Mouse (Mus musculus) limb, embryonic 15.5 days (tissue): ENCODE measurements around the gene Gpn2. TPM values are rescaled to one million over a fixed set of nuclear protein-coding genes. Genes with fewer than 3 reads are reported as not detected.

Experiments
- ATAC-seq: fragments of 200-750 bp; cut with Nextera tagmentation; 2 replicates; pipeline ENCODE4 v1.8.0; 2017; ENCODE audit warnings: low read depth, moderate TSS enrichment; ENCODE audit not compliant: insufficient number of reproducible peaks, low FRiP score, low TSS enrichment
- H3K27ac ChIP-seq: fragments of 300-500 bp; sonication (generic); 2 replicates; pipeline ENCODE4 v1.5.1; 2015; ENCODE audit warnings: moderate library complexity, mild to moderate bottlenecking, inconsistent platforms
- H3K27me3 ChIP-seq: fragments of 300-500 bp; sonication (generic); 2 replicates; pipeline ENCODE4 v1.6.1; 2015; ENCODE audit warnings: inconsistent platforms
- H3K36me3 ChIP-seq: fragments of 300-500 bp; sonication (generic); 2 replicates; pipeline ENCODE4 v1.6.1; 2015; ENCODE audit warnings: inconsistent platforms
- H3K4me1 ChIP-seq: fragments of 300-500 bp; sonication (generic); 2 replicates; pipeline ENCODE4 v1.6.1; 2015; ENCODE audit warnings: inconsistent platforms
- H3K4me2 ChIP-seq: fragments of 300-500 bp; sonication (generic); 2 replicates; pipeline ENCODE4 v1.6.1; 2015; ENCODE audit warnings: mild to moderate bottlenecking, inconsistent platforms
- H3K4me3 ChIP-seq: fragments of 300-500 bp; sonication (generic); 2 replicates; pipeline ENCODE4 v1.5.1; 2015; ENCODE audit warnings: mild to moderate bottlenecking, inconsistent platforms
- H3K9ac ChIP-seq: fragments of 300-500 bp; sonication (generic); 2 replicates; pipeline ENCODE4 v1.6.1; 2015; ENCODE audit warnings: inconsistent platforms
- H3K9me3 ChIP-seq: fragments of 300-500 bp; sonication (generic); 2 replicates; pipeline ENCODE4 v1.6.1; 2016; ENCODE audit warnings: inconsistent platforms
- WGBS: fragments of 180-500 bp; shearing (Covaris S2); methylation state at CpG from one replicate; pipeline ENCODE4 v1.1.7; 2015; 5-methylcytosine and 5-hydroxymethylcytosine counted together
- polyA plus RNA-seq: library from polyadenylated mRNA; unstranded; fragments of >200 nt; fragmentation: Nextera tagmentation; extraction: Ambion mirVana; gene quantifications from 2 replicates; pipeline ENCODE4 v1.2.1, GENCODE M21; 2015

Gpn2 gene
- polyA plus RNA-seq, 1 experiment from 2014 or later = 17.2 TPM

DNA sequence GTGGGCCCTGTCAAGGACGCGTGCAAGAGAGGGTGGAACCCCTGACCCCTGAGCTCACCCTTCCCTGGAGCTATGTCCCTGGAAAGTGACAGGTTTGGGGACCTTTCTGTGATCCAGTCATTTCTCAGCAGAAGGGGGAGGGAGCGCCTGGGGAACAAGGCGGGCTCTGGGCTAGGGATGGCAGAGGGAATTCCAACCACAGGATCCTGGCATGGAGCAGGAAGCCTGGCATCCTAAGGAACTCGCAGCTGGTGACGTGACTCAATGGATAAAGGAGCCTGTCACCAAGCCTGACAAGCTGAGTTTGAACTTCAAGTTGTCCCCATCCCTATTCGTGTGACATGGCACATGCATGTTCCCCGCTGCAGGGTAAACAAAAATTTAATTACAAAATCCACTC lies 28.9 kb downstream of the Gpn2 start:
- H3K36me3 ChIP-seq = peaks cover 70% of the 10 kb centered on the region
- ATAC-seq = no peak
- H3K27ac ChIP-seq = no peak overlapping the region
- 91% methylated on average over 8 of the region's 8 CpGs for WGBS
- H3K4me3 ChIP-seq = no peak overlapping the region
- 0 out of 2 replicates have a peak, but pooled peaks cover 2% of the 10 kb centered on the region for H3K4me1 ChIP-seq
- H3K27me3 ChIP-seq = no peaks in the 10 kb centered on the region
- H3K4me2 ChIP-seq = no peak overlapping the region
- peaks cover 4% of the 10 kb centered on the region; the same call in 1 of the 2 replicates for H3K9me3 ChIP-seq
- H3K9ac ChIP-seq = no peak overlapping the region

DNA sequence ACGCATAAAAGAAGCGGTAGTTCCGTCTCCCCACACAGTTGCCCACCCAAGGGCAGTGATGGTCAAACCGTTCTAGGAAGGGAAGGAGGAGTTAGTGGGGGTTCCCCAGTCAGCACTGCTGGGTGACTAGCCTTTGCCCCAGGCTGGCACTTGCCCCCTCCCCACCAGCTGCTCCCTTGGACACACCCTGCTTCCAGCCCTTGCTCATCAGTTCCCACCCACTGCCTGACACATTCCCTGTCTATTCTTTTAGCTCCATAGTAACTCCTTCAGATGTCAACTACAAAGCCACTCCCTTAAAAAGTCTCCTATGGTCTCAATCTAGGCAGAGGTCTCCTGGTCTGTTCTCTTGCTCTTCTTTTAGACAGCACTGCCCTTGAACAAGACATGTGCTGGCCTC lies 29.7 kb downstream of the Gpn2 start:
- no peak overlapping the region for H3K4me3 ChIP-seq
- no peaks in the 10 kb centered on the region for H3K27me3 ChIP-seq
- peaks cover 4% of the 10 kb centered on the region; the same call in 1 of the 2 replicates for H3K9me3 ChIP-seq
- 0 out of 2 replicates have a peak, but pooled peaks cover 2% of the 10 kb centered on the region for H3K4me1 ChIP-seq
- H3K27ac ChIP-seq = peak overlapping the region; percentile 47; the same call in 1 of the 2 replicates
- H3K36me3 ChIP-seq = peaks cover 62% of the 10 kb centered on the region
- ATAC-seq = no peak
- no peak overlapping the region for H3K9ac ChIP-seq
- WGBS = 80% methylated on average over 4 of the region's 4 CpGs
- H3K4me2 ChIP-seq = no peak overlapping the region

DNA sequence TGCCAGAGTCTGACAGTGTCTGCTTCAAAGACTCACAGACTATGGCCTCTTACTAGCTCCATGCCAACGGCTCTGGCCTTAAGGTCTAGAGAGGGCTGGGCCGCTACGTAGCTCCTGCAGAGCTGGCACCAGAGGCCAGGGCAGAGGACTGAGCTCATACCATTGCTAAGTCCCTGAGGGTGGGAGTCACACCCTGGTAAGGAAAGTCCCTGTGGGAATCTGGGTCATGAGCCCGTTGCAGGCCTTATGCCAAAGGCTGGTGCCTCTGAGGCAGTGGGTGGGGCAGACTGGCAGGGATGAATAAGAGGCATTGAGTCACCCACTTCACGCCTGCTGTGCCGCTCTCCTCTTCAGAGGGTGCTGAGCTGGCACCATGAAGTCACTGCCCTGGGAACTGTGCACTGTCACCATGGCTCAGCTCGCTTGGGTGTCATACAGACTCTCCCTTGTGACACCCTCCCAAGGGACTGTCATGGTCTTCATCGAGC lies 30.2 kb downstream of the Gpn2 start:
- Histone ChIP-seq H3K4me3 (no peak overlapping the region), H3K27me3 (no peaks in the 10 kb centered on the region), H3K4me2 (no peak overlapping the region), H3K9ac (no peak overlapping the region), H3K27ac (peak overlapping the region; percentile 47; the same call in 1 of the 2 replicates), H3K36me3 (peaks cover 60% of the 10 kb centered on the region), H3K9me3 (peaks cover 4% of the 10 kb centered on the region; the same call in 1 of the 2 replicates), H3K4me1 (0 out of 2 replicates have a peak, but pooled peaks cover 2% of the 10 kb centered on the region)
- 80% methylated on average over 8 of the region's 8 CpGs for WGBS
- no peak for ATAC-seq

DNA sequence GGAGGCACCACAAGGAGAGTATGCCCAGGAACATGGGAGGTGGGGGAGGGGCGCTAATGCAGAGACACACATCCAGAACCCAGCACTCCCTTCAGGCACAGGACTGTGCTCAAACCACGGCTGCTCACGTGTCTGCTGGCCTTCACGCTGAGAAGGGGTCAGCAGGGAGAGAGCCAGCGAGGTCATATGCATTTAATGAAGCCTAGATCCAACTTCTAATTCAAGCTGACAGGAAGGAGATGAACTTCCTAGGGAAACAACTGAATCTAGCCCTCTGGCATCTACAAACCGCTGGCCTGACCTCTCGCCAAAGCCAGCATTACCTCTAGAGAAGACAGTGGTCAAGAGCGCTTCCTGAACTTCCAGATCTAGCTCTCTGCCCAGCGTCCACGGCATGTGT lies 31.3 kb downstream of the Gpn2 start:
- Histone ChIP-seq H3K9me3 (peaks cover 4% of the 10 kb centered on the region; the same call in 1 of the 2 replicates), H3K27me3 (no peaks in the 10 kb centered on the region), H3K4me1 (0 out of 2 replicates have a peak, but pooled peaks cover 2% of the 10 kb centered on the region), H3K4me2 (no peak overlapping the region), H3K36me3 (peaks cover 66% of the 10 kb centered on the region), H3K4me3 (no peak overlapping the region), H3K27ac (no peak overlapping the region), H3K9ac (no peak overlapping the region)
- no peak for ATAC-seq
- WGBS = 87% methylated on average over 10 of the region's 10 CpGs

DNA sequence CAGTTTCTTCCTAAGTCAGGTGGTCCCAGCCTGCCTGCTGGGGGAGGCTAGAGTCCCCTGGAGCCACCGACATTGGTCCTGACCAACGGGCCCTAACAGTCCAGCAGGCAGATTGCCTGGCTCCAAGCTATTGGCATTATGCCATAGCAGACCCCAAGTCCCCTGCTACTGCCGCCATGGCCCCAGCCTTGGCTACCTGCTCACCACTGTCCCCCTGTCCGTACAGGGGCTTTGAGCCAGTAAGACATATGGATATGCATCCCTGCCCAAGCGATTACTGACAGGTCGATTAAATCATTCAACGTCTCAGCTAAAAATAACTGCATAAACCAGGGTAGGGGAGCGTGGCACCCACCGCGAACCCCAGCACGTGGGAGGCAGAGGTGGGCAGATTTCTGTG lies 33.8 kb downstream of the Gpn2 start:
- no peaks in the 10 kb centered on the region for H3K9me3 ChIP-seq
- H3K4me2 ChIP-seq = no peak overlapping the region
- H3K4me3 ChIP-seq = no peak overlapping the region
- ATAC-seq = no peak
- 0 out of 2 replicates have a peak, but pooled peaks cover 2% of the 10 kb centered on the region for H3K4me1 ChIP-seq
- no peak overlapping the region for H3K9ac ChIP-seq
- H3K27me3 ChIP-seq = no peaks in the 10 kb centered on the region
- WGBS = 91% methylated on average over 11 of the region's 11 CpGs
- peaks cover 61% of the 10 kb centered on the region for H3K36me3 ChIP-seq
- H3K27ac ChIP-seq = no peak overlapping the region

DNA sequence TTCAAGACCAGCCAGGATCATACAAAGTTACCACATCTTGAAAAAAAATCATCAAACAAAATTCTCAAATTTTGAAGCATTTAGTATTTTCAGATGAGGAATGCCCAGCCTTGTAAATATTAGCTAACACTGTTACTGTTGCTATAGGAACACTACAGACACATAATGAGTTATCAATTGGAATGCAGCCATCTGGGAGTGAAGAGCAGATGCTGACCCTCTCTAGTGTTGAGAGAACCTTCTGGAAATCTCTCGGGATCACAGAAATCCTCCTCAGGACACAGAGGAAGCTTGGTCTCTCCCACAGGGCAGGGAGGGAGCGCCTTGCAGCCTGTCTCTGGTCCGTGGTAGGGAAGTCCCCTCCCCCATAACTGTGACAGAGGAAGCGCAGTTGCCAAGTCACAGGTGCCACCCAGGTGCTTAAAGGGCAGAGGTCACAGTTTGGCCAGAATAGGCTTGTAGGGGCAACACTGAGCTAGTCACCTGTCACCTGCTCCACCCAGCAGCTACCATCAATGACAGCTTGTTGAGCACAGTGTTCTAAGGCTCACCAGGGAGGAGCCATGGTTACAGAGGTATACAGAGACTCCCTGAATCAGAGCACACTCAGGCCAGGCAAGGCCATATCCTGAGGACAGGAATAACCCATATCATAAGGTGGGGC lies 35.4 kb downstream of the Gpn2 start:
- Histone ChIP-seq H3K36me3 (peaks cover 53% of the 10 kb centered on the region), H3K27ac (no peak overlapping the region), H3K9ac (no peak overlapping the region), H3K27me3 (no peaks in the 10 kb centered on the region), H3K4me2 (no peak overlapping the region), H3K4me3 (no peak overlapping the region), H3K9me3 (no peaks in the 10 kb centered on the region), H3K4me1 (no peaks in the 10 kb centered on the region)
- ATAC-seq = no peak
- WGBS = 69% methylated on average over 4 of the region's 4 CpGs

DNA sequence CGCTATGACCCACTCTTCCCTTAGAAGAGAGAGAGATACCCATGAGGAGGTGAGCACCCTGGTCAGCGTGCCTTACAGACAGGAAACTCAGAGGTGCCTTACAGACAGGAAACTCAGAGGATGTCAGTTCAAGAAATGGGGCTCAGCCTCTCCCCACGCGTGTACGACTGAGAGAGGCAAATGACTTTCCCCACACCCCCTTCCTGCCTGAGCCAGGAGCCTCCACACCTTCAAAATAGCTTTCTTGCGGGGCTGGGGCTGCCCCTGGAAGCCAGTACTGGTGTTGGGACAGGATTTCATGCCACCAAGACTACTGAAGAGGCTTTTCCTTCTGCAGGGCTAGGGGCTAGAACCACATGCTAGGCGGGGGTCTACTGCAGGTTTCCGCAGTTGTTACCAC lies 36.5 kb downstream of the Gpn2 start:
- 81% methylated on average over 8 of the region's 8 CpGs for WGBS
- no peak overlapping the region for H3K4me2 ChIP-seq

DNA sequence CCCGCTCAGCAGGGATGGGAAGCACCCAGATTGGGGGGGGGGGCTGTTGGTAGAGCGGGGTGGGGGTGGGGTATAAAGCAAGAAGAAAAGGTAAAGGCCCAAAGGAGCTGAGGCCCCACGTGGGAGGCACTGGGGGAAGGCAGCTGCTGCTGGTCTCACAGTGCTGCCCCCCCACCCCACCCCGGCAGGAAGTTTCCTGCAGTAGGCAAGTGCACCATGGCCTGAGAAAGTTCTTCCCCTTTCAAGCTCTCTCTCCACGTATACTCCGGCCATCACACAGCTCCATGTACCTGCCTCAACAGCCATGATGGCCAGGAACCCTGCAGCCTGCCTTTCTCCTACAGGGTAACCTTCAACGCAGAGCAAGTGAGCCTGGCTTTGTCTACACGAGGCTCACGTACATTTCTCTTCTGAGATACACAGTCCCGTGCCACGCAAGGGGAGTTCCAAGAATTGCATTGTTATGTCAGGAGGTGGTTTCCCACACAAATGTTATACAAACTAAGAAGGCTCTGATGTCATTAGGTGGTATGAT lies 38.1 kb downstream of the Gpn2 start:
- H3K36me3 ChIP-seq = peaks cover 58% of the 10 kb centered on the region
- no peaks in the 10 kb centered on the region for H3K27me3 ChIP-seq
- WGBS = 80% methylated on average over 11 of the region's 11 CpGs
- H3K27ac ChIP-seq = no peak overlapping the region
- H3K9me3 ChIP-seq = no peaks in the 10 kb centered on the region
- H3K4me2 ChIP-seq = no peak overlapping the region
- no peaks in the 10 kb centered on the region for H3K4me1 ChIP-seq
- no peak overlapping the region for H3K4me3 ChIP-seq
- no peak overlapping the region for H3K9ac ChIP-seq
- no peak for ATAC-seq

More for the DNA sequence above, 36.5 kb downstream of the Gpn2 start:
- no peak overlapping the region for H3K27ac ChIP-seq
- H3K4me1 ChIP-seq = no peaks in the 10 kb centered on the region
- H3K9me3 ChIP-seq = no peaks in the 10 kb centered on the region
- no peak for ATAC-seq
- no peak overlapping the region for H3K4me3 ChIP-seq
- H3K27me3 ChIP-seq = no peaks in the 10 kb centered on the region
- no peak overlapping the region for H3K9ac ChIP-seq
- H3K36me3 ChIP-seq = peaks cover 52% of the 10 kb centered on the region

DNA sequence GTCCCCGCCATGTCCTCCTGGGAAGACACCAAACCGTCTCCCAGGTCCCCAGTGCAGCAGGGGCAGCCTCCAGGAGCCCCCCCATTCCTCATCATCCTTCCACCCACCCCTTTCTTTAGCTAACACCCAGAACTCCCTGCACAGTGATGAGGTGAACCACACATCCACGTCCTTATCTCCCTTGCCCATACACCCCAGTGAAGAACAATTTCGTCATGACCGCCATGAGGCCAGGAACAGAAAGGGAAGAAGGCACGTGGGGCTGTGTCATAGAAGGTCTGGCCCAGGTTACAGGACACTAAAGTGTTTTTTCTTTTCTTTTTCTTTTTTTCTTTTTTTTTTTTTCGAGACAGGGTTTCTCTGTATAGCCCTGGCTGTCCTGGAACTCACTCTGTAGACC lies 40.7 kb downstream of the Gpn2 start:
- no peak overlapping the region for H3K27ac ChIP-seq

DNA sequence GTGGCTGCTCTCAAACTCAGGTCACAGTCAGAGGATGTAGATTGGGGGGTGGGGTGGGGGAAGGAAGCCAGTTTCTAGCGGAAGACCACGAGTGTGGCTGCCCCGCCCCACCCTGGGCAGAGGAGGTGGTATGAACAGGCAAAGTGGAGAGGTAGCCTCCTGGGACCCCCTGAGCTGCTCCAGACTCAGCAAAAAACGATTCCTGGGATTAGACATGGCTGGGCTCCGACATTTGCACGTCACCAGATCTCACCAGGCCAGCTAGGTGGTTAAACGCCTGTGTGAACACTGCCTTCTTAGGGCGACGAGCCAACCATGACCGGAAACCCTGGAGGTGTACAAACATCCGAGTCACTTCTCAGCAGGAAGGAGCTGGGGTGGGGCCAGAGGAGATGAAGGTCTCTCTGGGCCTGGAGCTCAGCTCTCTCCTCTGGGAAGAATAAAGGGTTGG lies 41.5 kb downstream of the Gpn2 start:
- no peak overlapping the region for H3K9ac ChIP-seq
- ATAC-seq = no peak
- H3K9me3 ChIP-seq = no peaks in the 10 kb centered on the region
- 65% methylated on average over 11 of the region's 11 CpGs for WGBS
- H3K4me2 ChIP-seq = no peak overlapping the region
- H3K27me3 ChIP-seq = no peaks in the 10 kb centered on the region
- H3K4me3 ChIP-seq = no peak overlapping the region
- peak overlapping the region; percentile 23; the same call in 1 of the 2 replicates for H3K27ac ChIP-seq
- H3K4me1 ChIP-seq = peaks cover 5% of the 10 kb centered on the region; the same call in 1 of the 2 replicates
- H3K36me3 ChIP-seq = peaks cover 46% of the 10 kb centered on the region

More for the DNA sequence above, 40.7 kb downstream of the Gpn2 start:
- ATAC-seq = no peak
- Histone ChIP-seq H3K4me2 (no peak overlapping the region), H3K27me3 (no peaks in the 10 kb centered on the region), H3K36me3 (peaks cover 52% of the 10 kb centered on the region), H3K4me3 (no peak overlapping the region), H3K9me3 (no peaks in the 10 kb centered on the region), H3K9ac (no peak overlapping the region), H3K4me1 (no peaks in the 10 kb centered on the region)
- 87% methylated on average over 7 of the region's 7 CpGs for WGBS

DNA sequence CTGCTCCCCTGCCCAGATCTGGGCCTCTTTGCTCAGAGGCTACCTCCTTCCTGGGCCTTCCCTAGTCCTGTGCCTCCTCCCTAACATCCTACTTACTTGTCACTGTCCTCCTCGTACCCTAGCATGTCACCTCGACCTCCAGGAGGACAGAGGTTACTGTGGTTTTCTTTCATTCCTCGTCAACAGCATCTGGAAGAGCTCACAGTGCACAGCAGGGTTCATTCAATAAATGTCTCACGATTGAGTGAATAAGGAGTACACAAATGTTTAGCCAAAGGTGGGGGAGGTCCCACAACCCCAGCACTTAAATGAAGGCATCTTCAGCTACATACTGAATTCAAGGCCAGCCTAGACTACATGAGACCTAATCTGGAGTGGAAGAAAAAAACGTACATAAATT lies 42.1 kb downstream of the Gpn2 start:
- no peaks in the 10 kb centered on the region for H3K9me3 ChIP-seq
- no peak for ATAC-seq
- no peak overlapping the region for H3K4me2 ChIP-seq
- no peaks in the 10 kb centered on the region for H3K27me3 ChIP-seq
- H3K36me3 ChIP-seq = peaks cover 40% of the 10 kb centered on the region
- H3K9ac ChIP-seq = no peak overlapping the region
- peak overlapping the region; percentile 23; the same call in 1 of the 2 replicates for H3K27ac ChIP-seq
- WGBS = 51% methylated on average over 5 of the region's 5 CpGs
- H3K4me1 ChIP-seq = peaks cover 11% of the 10 kb centered on the region
- H3K4me3 ChIP-seq = no peak overlapping the region

DNA sequence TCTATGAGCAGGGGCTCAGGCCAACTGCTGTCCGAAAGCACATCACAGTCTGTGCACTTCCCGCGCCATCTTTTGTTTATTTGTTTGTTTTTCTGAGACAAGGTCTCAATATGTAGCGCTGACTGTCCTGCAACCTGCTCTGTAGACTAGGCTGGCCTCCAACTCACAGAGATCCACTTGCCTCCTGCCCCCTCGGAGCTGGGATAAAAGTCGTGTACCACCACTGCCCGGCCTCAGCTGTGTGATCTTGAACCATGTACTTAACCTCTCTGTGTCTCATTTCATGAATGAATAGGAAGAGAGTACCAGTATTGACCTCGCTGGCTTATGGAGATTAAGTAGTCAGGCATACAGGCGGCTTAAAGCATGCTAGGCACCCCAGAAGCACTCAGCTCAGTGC lies 42.5 kb downstream of the Gpn2 start:
- no peak overlapping the region for H3K27ac ChIP-seq

More for the DNA sequence above, 42.5 kb downstream of the Gpn2 start:
- peaks cover 37% of the 10 kb centered on the region for H3K36me3 ChIP-seq
- ATAC-seq = no peak
- no peak overlapping the region for H3K4me3 ChIP-seq
- 90% methylated on average over 9 of the region's 9 CpGs for WGBS
- no peak overlapping the region for H3K4me2 ChIP-seq
- no peaks in the 10 kb centered on the region for H3K9me3 ChIP-seq
- no peaks in the 10 kb centered on the region for H3K27me3 ChIP-seq
- no peak overlapping the region for H3K9ac ChIP-seq
- H3K4me1 ChIP-seq = peaks cover 15% of the 10 kb centered on the region
